Mouse (Mus musculus) lung, embryonic 16.5 days (tissue): ENCODE measurements around the gene Irf2bpl. TPM values are rescaled to one million over a fixed set of nuclear protein-coding genes. Genes with fewer than 3 reads are reported as not detected.

Source experiments
- ATAC-seq: fragments of 200-750 bp; cut with Nextera tagmentation; 2 replicates; pipeline ENCODE4 v1.8.0; 2017; ENCODE audit warnings: low read depth, mild to moderate bottlenecking, moderate library complexity
- H3K27ac ChIP-seq: fragments of 300-500 bp; sonication (generic); 2 replicates; pipeline ENCODE4 v1.5.1; 2014; ENCODE audit warnings: mild to moderate bottlenecking, control low read depth, low read length
- H3K27me3 ChIP-seq: fragments of 300-500 bp; sonication (generic); 2 replicates; pipeline ENCODE4 v1.6.1; 2014; ENCODE audit warnings: low read depth, low read length, mixed read lengths; ENCODE audit not compliant: control insufficient read depth, insufficient read depth
- H3K36me3 ChIP-seq: fragments of 300-500 bp; sonication (generic); 2 replicates; pipeline ENCODE4 v1.6.1; 2014; ENCODE audit warnings: low read length; ENCODE audit not compliant: control insufficient read depth, insufficient read depth
- H3K4me1 ChIP-seq: fragments of 300-500 bp; sonication (generic); replicated peaks from 2 replicates; pipeline ENCODE4 v1.6.1; 2014; ENCODE audit warnings: low read length, mixed read lengths; ENCODE audit not compliant: control insufficient read depth, insufficient read depth
- H3K4me2 ChIP-seq: fragments of 300-500 bp; sonication (generic); 2 replicates; pipeline ENCODE4 v1.6.1; 2014; ENCODE audit warnings: low read depth, low read length, control low read depth
- H3K4me3 ChIP-seq: fragments of 300-500 bp; sonication (generic); 2 replicates; pipeline ENCODE4 v1.5.1; 2014; ENCODE audit warnings: mild to moderate bottlenecking, low read length, control low read depth
- H3K9ac ChIP-seq: fragments of 300-500 bp; sonication (generic); 2 replicates; pipeline ENCODE4 v1.6.1; 2014; ENCODE audit warnings: low read length, control low read depth
- H3K9me3 ChIP-seq: fragments of 300-500 bp; sonication (generic); 2 replicates; pipeline ENCODE4 v1.6.1; 2016; ENCODE audit warnings: low read length; ENCODE audit not compliant: control insufficient read depth
- WGBS: fragments of 180-500 bp; shearing (Covaris S2); extraction: QIAGEN DNeasy Blood & Tissue Kit; methylation state at CpG from one replicate; pipeline ENCODE4 v1.1.7; 2014; 5-methylcytosine and 5-hydroxymethylcytosine counted together
- polyA plus RNA-seq: library from polyadenylated mRNA; unstranded; fragments of >200 nt; fragmentation: Nextera tagmentation; extraction: Ambion mirVana; gene quantifications from 2 replicates; pipeline ENCODE4 v1.2.1, GENCODE M21; 2015

Gene Irf2bpl
- 28.8 and 34.2 TPM in 2 replicates for polyA plus RNA-seq

DNA sequence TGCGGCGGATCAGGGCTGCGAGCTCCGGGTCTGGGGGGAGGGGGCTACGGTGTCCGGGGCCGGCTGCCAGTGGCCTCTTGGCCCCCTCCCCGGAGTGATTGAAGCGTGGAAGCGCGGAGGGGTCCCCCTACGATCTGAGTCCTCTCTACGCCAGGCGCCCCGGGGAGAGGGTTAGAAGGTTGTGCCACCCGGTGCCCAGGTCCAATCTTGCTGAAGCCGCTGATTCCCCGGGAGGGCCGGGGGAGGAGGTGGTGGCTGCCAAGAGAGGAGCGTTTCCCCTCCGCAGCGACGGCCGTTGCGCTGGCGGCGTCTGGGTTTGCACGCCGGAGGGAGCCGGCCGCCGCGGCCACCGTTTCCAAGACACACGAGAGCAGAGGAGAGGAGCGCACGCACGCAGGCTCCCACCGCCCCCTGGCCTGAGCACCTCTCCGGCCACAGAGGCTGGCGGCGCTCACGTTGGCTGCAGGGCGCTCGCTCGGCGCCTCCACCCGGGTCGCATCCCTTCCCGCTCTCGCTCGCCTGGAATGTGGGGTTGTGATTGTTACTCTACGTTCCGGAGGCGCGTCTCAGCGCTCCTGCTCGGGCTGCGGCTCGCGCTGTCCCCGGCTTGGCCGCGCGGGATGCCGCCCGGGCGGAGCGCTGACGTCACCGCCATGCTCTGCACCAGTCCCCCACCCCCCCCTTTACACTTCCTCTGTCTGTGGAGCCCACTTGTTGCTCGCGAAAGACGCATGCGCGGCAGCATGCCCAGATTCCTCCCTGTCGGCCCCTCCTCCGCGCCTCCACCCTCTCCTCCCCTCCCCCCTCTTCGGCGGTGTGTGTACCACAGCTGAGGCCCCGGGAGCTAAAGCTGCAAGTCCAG, at the start of gene Irf2bpl:
Irf2bpl (minus strand) TSS at position 602 of the 862 bp plus-strand sequence.
- H3K4me1 ChIP-seq: peaks cover 48% of the 10 kb centered on the region
- H3K4me3 ChIP-seq: peak within 1 kb of the TSS; percentile 98
- 0 out of 2 replicates have a peak, but pooled peaks cover 4% of the 10 kb centered on the region for H3K36me3 ChIP-seq
- peak; percentile 84 for ATAC-seq
- H3K9ac ChIP-seq: peak within 1 kb of the TSS; percentile 100
- no peaks in the 10 kb centered on the region for H3K9me3 ChIP-seq
- peak within 1 kb of the TSS; percentile 67 for H3K4me2 ChIP-seq
- under 1% methylated on average over 72 of the region's 82 CpGs for WGBS
- peak within 1 kb of the TSS; percentile 100 for H3K27ac ChIP-seq
- no peaks in the 10 kb centered on the region for H3K27me3 ChIP-seq

DNA sequence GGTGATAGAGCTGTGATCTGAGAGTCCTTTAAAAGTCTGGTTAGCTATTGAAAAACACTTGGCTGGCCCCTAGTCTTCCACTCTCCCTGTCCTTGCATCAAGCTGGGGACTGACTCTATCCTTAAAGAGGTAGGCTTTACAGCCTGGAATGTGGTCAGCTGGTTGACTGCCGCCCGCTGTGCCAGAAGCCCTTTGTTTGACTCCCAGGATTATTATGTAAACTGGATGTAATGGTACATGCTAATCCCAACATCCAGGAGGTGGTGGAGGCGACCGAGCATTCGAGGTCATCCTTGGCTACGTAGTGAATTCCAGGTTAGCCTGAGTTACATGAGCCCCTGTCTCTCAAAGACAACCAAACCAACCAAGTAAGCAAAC, 48.0 kb upstream of the Irf2bpl start:
- no peaks in the 10 kb centered on the region for H3K27me3 ChIP-seq
- peak; percentile 39 for ATAC-seq
- H3K9ac ChIP-seq: no peak overlapping the region
- peaks cover 11% of the 10 kb centered on the region for H3K4me1 ChIP-seq
- no peak overlapping the region for H3K4me3 ChIP-seq
- H3K4me2 ChIP-seq: 0 out of 2 replicates have a peak overlapping the region, but pooled peaks have one; percentile 7
- H3K36me3 ChIP-seq: no peaks in the 10 kb centered on the region
- no peak overlapping the region for H3K27ac ChIP-seq
- no peaks in the 10 kb centered on the region for H3K9me3 ChIP-seq
- 47% methylated on average over 6 of the region's 6 CpGs for WGBS

DNA sequence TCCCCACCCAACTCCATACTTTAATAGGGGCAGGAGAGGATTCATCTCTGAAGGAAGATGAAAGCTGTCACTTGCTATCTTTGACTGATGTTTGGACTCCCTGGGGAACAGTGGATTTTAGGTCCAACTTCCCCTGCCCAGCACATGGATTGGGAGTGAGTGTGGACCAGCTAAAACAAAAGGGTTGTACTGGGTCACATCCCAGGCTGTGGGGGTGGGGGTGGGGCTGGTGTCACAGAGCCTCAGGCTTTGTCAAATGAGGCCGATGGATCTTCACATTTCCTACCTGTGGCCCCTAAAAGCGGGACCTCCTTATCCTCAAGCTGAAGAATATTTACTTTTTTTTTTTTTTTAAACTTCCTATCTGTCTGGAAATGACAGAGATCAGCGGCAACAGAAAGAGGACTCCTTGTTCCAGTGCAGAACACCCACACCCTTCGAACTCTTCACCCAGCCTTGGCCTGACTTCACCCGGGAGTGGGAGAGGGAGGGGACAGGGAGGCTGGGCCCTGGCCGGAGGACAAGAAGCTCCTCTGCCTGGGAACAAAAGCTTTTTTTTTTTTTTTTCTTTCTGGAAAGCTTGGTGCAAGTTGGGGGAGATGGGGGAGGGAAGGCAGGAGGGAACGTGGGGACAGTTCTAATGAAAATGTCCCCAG, 47.4 kb upstream of the Irf2bpl start:
- Histone ChIP-seq H3K4me1 (peaks cover 11% of the 10 kb centered on the region), H3K27ac (no peak overlapping the region), H3K4me2 (0 out of 2 replicates have a peak overlapping the region, but pooled peaks have one; percentile 7), H3K9me3 (no peaks in the 10 kb centered on the region), H3K4me3 (no peak overlapping the region), H3K9ac (no peak overlapping the region), H3K36me3 (no peaks in the 10 kb centered on the region), H3K27me3 (no peaks in the 10 kb centered on the region)
- peak; percentile 67 for ATAC-seq
- 13% methylated on average over 7 of the region's 7 CpGs for WGBS

DNA sequence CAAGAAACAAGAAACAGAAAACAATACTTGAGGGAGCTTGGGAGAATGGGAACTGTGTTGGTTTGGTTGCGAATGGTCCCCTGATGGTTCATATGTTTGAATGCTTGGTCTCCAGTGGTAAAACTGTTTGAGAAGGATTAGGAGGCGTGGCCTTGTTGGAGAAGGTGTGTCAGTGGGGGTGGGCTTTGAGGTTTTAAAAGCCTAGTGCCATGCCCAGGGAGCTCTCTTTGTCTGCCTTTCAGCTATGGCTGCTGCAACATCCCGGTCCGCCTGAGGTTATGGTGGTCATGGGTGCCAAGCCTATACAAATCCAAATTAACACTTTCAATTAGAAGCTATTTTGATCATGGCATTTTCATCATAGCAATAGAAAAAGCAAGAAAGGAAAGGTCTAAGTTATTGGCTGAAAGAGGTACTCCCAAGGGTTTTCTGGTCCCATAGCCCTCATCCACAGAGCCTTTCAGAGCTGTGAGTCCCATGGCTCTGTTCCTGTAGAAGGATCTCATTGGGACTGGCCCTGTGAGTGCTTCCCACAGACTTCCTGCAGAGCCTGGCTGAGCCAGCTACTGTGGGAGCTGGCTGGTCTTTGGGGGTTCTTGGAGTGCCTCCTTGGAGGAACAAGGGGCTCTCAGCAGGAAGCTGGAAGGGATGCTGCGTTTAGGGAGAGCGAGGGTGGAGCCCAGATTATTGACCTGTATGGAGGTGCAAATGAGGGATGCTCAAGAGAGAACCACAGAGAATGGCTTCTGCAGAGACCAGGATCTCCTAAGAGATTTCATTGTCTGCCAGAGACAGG, 46.5 kb upstream of the Irf2bpl start:
- whole genome bisulfite sequencing: 74% methylated on average over 6 of the region's 6 CpGs
- no peaks in the 10 kb centered on the region for H3K27me3 ChIP-seq
- no peak for ATAC-seq
- no peak overlapping the region for H3K27ac ChIP-seq
- H3K36me3 ChIP-seq: no peaks in the 10 kb centered on the region
- H3K4me2 ChIP-seq: no peak overlapping the region
- H3K9ac ChIP-seq: no peak overlapping the region
- H3K4me1 ChIP-seq: peaks cover 11% of the 10 kb centered on the region
- H3K4me3 ChIP-seq: no peak overlapping the region
- H3K9me3 ChIP-seq: no peaks in the 10 kb centered on the region

DNA sequence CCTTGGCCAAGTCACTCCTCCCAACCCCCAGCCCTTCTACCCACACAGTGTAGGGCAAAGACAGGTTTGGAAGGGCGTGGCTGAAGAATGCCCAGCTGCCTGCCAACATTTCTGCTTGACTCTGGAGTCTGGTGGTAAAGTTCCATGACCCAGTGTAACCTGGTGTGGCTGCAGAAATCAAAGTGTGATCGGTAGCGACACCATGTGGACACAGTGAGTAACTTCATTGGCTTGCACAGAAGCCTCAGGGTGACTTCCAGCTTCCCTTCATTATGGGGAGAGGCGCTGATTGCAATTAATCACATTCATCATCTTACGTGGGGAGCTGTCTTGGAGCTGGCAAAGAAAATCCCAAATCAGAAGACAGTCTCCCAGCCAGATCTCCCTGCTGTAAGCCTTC, 39.2 kb upstream of the Irf2bpl start:
- Histone ChIP-seq H3K4me3 (no peak overlapping the region), H3K36me3 (no peaks in the 10 kb centered on the region)
- 3% methylated on average over 5 of the region's 5 CpGs for WGBS

DNA sequence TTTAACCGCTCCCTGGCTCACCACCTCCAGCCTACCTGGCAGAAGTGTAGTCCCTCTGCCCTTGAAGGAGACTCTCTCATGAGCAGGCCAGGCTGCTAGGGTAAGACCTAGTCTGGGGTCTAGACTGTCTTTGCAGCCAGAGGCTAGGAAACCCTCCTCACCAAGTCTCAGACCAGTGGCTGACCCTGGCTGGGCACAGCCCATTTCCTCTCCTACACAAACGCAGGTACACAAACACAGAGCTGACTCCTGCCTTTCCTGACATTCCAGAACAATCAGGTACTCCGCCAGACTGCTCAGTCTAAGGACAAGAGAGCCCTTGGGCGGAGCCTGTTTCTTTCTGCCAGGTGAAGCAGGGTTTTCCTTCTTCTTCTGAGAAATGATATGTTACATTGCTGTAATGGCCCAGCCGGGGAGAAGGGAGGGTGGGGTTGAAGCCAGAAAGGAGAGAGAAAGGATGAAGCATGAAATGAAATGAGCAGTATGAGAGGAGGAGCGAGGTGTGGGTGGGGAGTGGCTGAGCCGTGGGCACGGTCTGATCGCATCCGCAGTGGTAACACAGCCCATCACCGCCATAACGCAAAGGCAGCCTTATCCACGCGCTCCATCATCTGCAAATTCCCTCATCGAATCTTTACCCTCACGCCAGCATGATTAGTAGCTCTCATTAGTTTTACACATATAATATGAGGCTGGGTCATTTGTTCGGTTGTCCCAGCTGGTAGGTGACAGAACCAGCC, 34.6 kb upstream of the Irf2bpl start:
- Histone ChIP-seq H3K9ac (peak overlapping the region; percentile 50), H3K9me3 (no peaks in the 10 kb centered on the region), H3K27me3 (no peaks in the 10 kb centered on the region), H3K27ac (peak overlapping the region; percentile 90), H3K4me1 (peaks cover 25% of the 10 kb centered on the region), H3K4me2 (no peak overlapping the region), H3K4me3 (no peak overlapping the region), H3K36me3 (no peaks in the 10 kb centered on the region)
- ATAC-seq: peak; percentile 60; the same call in 1 of the 2 replicates
- WGBS: 55% methylated on average over 17 of the region's 17 CpGs

More for the DNA sequence above, 39.2 kb upstream of the Irf2bpl start:
- Histone ChIP-seq H3K9me3 (no peaks in the 10 kb centered on the region), H3K4me1 (peaks cover 11% of the 10 kb centered on the region), H3K27ac (no peak overlapping the region), H3K9ac (no peak overlapping the region), H3K4me2 (no peak overlapping the region), H3K27me3 (no peaks in the 10 kb centered on the region)
- peak; percentile 83 for ATAC-seq

DNA sequence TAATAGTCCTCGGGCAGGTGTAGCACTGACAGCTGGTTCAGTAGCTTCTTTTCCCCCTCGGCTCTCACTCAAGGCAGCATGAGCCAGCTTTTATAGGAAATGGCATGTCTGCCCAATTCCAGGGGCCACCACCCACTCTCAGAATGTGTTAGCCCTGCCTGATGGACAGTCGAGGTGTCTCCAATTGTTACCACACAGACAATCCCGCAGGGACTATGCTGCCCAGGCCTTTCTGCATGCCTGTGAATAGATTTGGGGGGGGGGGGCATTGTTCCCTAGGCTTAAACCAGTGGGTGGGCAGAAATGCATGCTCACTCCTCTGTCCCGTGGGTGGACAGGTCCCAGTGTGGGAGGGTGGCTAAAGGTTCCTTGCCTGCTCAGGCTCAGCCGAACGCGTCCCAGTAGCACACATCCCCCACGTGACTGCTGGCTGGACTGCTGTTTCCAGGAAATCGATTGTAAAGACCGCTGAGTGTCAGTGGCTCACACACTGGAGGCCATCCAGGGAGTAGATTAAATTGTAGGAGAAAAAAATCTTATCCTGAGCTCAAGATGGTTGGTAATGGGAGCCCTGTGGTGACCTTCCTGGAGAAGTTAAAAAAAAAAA, 33.9 kb upstream of the Irf2bpl start:
- H3K9me3 ChIP-seq: no peaks in the 10 kb centered on the region
- peaks cover 22% of the 10 kb centered on the region for H3K4me1 ChIP-seq
- no peaks in the 10 kb centered on the region for H3K27me3 ChIP-seq
- peak overlapping the region; percentile 50 for H3K9ac ChIP-seq
- peak overlapping the region; percentile 90 for H3K27ac ChIP-seq
- no peaks in the 10 kb centered on the region for H3K36me3 ChIP-seq
- H3K4me3 ChIP-seq: no peak overlapping the region
- peak overlapping the region; percentile 20; the same call in 1 of the 2 replicates for H3K4me2 ChIP-seq
- 11% methylated on average over 11 of the region's 11 CpGs for WGBS
- peak; percentile 56 for ATAC-seq

DNA sequence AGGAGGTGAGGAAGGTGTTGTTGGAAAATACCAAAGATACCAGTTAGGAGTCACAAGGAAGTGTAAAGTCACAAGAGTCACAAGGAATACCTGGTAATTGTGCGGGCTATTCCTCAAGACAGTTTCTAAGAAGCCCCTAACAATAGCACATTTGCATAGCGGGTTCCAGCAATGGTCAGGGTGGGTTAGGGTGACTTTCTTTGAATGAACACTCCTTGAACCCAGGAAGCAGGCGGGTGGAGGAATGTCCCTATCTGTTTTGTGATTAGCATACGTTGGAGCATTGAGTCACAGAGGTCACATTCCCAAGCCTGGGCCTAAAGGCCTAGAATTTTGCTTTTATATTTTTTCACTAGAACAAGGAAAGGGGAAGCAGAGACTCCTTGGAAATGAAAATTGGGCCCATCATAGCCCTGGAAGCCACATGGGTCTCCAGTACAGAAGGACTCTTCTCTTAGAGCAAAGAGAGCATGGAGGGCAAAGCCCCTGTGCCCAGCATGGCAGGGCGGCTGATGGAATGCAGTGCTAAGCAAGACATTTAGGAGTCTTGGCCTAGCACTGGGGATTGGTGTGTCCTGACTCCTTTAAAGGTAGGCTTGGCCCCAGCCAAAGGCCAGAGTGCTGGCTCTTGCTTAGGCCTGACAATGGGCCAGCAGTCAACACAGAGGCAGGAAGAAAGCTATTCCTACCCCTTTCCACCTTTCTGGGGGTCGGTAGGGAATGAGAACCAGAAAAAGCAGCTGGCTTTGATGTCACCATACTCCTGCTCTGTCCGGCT, 32.4 kb upstream of the Irf2bpl start:
- Histone ChIP-seq H3K9me3 (no peaks in the 10 kb centered on the region), H3K4me1 (peaks cover 30% of the 10 kb centered on the region), H3K9ac (no peak overlapping the region), H3K36me3 (no peaks in the 10 kb centered on the region), H3K4me3 (no peak overlapping the region), H3K27ac (no peak overlapping the region), H3K4me2 (no peak overlapping the region), H3K27me3 (no peaks in the 10 kb centered on the region)
- ATAC-seq: no peak
- 76% methylated on average over 7 of the region's 7 CpGs for WGBS
